Mouse (Mus musculus) heart, adult 18-20 months (tissue): ENCODE measurements around the gene Six2. TPM values are rescaled to one million over a fixed set of nuclear protein-coding genes. Genes with fewer than 3 reads are reported as not detected.
"Not testable (repeated sequence)": the region's sequence is repeated elsewhere in the genome, so short reads cannot be mapped to it uniquely, and the experiment has no call there.

Experiments
- DNase-seq, 2 experiments: peaks; one replicate each; pipeline ENCODE4 v3.0.0; 2021 to 2022; ENCODE audit warnings: mixed read lengths in 1 of 2
- total RNA-seq, 2 experiments: library from RNA; stranded (reverse); gene quantifications; 2 replicates each; pipeline ENCODE4 v1.2.3; 2021

Six2 gene
- total RNA-seq, 2 experiments from 2014 or later, result 0.26 to 0.32 TPM

DNA sequence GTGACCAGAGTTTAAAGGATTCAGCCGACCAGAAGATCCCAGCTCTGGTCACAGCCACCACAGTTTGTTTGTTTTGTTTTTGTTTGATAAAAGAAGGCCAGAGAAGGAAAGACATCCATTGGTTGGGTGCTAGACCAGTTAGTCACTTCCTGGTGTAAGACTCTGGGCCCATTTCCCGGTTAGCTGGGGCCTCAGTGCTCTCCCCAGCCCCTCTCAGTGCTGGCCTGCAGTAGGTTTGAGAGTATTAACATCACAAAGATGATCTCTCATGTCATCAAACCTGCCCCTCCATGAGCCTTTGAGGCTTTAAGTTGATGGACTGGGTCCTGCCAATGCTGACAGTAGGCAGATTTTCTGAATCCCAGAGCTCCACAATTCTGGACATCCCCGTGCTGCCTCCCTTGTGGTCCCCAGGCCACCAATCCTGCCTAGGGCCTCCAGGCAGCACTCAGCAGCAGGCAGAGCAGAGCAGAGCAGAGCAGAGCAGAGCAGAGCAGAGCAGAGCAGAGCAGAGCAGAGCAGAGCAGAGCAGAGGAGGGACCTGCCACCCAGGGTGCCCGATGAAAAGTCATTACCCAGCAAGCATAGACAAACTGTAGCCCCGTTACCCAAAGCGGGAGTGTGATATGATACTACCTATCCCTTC lies 2.4 kb upstream of the Six2 start:
- no peak for DNase-seq

GRCm38 (mm10) chr17:85689807-85690319 lies 1.8 kb upstream of the Six2 start:
- DNase-seq, result peak in 1 of 2 experiments; percentile 20

GRCm38 (mm10) chr17:85688911-85689806 lies 1.1 kb upstream of the Six2 start:
- DNase-seq, result peak; percentile 68 to 80

DNA sequence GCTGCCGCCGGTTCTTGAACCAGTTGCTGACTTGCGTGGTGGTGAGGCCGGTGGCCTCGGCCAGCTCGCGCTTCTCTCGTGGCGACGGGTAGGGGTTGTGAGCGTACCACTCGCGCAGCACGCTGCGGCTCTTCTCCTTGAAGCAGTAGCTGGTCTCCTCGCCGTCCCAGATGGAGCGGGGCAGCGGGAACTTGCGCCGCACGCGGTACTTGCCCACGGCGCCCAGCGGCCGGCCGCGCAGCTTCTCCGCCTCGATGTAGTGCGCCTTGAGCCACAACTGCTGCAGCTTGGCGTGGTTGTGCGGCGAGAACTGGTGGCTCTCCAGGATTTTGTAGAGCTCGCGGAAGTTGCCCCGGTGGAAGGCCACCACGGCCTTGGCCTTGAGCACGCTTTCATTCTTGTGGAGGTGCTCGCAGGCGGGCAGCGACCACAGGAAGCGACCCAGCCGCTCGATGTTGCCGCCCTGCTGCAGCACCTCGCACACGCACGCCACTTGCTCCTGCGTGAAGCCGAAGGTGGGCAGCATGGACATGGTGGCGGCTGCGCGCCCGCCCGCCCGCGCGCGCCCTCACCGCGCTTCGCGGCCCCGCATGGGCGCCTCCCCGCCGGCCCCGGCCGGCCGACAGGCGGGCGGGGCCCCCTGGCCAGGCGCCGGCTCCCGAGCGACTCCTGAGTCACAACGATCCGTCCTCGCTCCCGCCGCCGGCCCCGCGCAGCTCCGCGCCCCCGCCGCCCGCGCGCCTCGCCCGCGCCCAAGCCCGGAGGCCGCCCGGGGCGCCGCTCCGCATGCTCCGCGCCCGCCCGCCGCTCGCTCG lies 446 bp downstream of the Six2 start:
- DNase-seq, result peak in 1 of 2 experiments; percentile 40

DNA sequence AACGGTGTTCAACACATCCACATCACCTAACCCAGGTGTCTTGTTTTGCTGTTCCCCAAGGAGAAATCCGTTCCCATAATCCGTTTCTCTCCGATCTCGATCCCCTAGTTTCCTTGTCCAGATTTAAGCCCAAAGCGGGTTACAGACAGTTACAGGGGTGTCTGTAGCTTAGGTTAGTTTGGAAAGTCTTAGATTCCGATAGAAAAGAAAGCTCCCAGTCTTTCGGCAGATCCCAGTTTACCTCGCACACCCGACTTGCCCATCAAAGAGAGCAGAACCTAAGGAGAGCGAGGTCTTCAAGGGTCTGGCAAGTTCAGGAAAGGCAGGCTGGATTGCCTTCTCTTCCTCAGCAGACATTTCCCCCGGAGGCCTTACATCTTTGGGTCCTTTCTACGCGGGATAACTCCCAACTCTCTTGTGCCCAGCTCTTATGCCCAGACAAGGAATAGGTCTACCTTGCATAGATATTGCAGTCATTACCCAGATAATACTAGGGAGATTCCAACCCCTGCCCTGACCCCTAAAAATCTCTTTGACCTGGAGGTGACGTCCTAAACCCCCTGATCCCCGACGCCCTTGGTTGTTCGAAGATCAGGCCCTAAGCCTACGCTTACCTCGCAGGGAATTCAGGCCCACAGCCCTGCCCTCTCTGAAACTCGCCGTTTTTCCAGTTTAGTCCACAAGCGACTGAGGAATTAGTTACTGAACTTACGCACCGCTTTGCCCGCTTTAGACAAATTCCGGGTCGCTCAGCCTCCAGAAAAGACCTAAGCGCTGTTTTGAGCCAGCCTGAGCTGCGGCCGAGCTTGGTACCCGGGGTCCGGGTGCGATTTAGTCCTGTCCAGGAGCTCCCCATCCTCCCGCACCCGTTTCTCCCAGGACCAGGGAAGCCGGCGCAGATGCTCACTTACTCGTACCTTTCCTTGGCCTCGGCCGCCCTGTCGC lies 1.3 kb downstream of the Six2 start:
- peak in 1 of 2 experiments; percentile 15 for DNase-seq

- DNase-seq, result no peak
These were observed 2.3 kb downstream of the Six2 start for GRCm38 (mm10) chr17:85685689-85686281.

GRCm38 (mm10) chr17:85684841-85685688 lies 3.0 kb downstream of the Six2 start:
- DNase-seq, result no peak

- not testable (repeated sequence) for DNase-seq
These were observed 3.6 kb downstream of the Six2 start for GRCm38 (mm10) chr17:85684436-85684835.

- no peak for DNase-seq
These were observed 4.1 kb downstream of the Six2 start for GRCm38 (mm10) chr17:85683984-85684307.

- no peak for DNase-seq
These were observed 4.7 kb downstream of the Six2 start for GRCm38 (mm10) chr17:85683111-85683983.

- DNase-seq, result no peak
These were observed 5.8 kb downstream of the Six2 start for GRCm38 (mm10) chr17:85682181-85682710.

GRCm38 (mm10) chr17:85681741-85682140 lies 6.3 kb downstream of the Six2 start:
- no peak for DNase-seq

DNA sequence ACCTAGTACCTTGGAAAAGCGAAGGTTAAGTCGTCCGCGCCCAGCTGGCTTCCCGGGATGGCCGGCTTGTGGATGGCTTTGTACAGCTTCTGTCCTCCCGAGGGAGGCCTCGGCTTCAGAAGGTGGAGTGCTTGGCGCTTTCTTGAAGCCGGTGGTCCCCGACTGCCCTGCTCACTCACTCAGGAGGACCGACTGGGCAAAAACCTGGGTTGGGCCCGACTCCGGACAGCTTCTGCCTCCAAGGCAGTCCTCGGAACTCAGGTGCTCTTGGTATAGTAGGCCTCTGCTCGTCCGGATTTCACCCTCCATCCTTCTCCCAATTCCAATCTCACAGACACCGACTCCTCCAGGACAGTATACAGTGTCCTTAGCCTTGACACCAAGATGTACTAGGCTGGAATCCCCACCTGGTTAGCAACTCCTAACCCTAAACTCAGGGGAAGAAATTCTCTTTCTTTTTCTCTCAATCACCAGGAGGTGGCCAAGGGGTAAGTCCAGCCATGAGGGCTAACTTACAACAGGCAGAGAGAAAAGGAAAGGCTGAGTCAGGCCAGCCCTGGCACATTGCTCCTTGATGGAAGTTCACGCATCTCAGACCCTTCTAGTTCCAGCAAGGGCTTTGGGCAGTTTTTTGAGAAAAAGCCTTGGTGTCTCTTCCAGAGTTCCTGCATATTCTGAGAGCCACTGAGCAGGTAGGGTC lies 7.1 kb downstream of the Six2 start:
- DNase-seq, result no peak

- DNase-seq, result peak in 1 of 2 experiments; percentile 15
These were observed 7.8 kb downstream of the Six2 start for GRCm38 (mm10) chr17:85680116-85680850.

DNA sequence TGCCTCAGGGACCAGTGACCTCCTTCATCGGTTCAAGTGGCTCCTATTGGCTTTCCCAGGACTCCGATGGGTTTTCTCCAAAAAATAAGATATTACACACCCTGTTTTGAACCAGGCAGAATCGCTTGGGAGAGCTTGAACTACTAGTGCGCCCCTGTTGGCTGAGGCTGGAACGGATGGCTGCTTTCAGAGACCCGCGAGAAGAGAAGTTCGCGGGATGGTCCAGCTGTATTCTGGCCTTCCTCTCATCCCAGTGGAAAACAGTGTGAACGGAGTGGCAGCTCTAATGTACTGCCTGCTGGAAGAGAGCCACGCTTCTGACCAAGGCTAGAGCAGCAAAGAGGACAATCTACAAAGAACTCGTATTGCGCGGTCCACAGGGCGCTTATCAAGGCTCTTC lies 8.4 kb downstream of the Six2 start:
- DNase-seq, result peak in 1 of 2 experiments; percentile 40

GRCm38 (mm10) chr17:85664618-85665320 lies 23.3 kb downstream of the Six2 start:
- peak; percentile 65 to 82 for DNase-seq
